Mouse (Mus musculus): ENCODE results near the gene Ptpro. TPM values are rescaled to one million over a fixed set of nuclear protein-coding genes. Genes with fewer than 3 reads are reported as not detected.

The Ptpro gene
- total RNA-seq (2012; rRNA removed): 0.21 and 0.31 TPM in 2 replicates

- TF ChIP-seq ZC3H11A (IDR thresholded peaks at IDR 0.05; ENCODE audit: borderline replicate concordance, low read depth, low read length) (no peak), CHD2 (IDR thresholded peaks at IDR 0.05; ENCODE audit: low read depth, low read length) (no peak), HCFC1 (IDR thresholded peaks at IDR 0.05; ENCODE audit: borderline replicate concordance, insufficient read depth, low read length) (no peak), MAFK (IDR thresholded peaks at IDR 0.05; ENCODE audit: insufficient read depth, low read depth, low read length) (no peak), ZNF384 (IDR thresholded peaks at IDR 0.05; ENCODE audit: low read depth, low read length) (no peak)
- in situ Hi-C loops (cut with MboI; ENCODE audit: low sequenced_read_pairs in 2 of 2, unreplicated experiment in 2 of 2): no loop called here
- no peaks in the 10 kb centered on the region for H3K36me3 ChIP-seq (ENCODE audit: control insufficient read depth, insufficient read depth, low read length, poor library complexity, severe bottlenecking)
- H3K9me3 ChIP-seq (ENCODE audit: control insufficient read depth, insufficient read depth, low read depth, low read length): no peaks in the 10 kb centered on the region
- peaks cover 0 to 2% of the 10 kb centered on the region in 2 experiments; a peak in 1 of 4 replicates for H3K4me1 ChIP-seq (ENCODE audit: control insufficient read depth in 2 of 2, insufficient read depth in 2 of 2, low read length in 2 of 2, poor library complexity in 1 of 2)
- DNase-seq (ENCODE audit: low read depth, low spot score): peak; percentile 21
- peak within 1 kb of the TSS; percentile 13; the same call in 1 of the 2 replicates for H3K9ac ChIP-seq (ENCODE audit: insufficient read depth, low read depth, low read length, poor library complexity, severe bottlenecking)
- H3K4me3 ChIP-seq (ENCODE audit: insufficient read depth in 1 of 2, low read depth in 1 of 2, low read length in 2 of 2, poor library complexity in 1 of 2, severe bottlenecking in 1 of 2): peak within 1 kb of the TSS; percentile 61 to 72
- H3K27ac ChIP-seq (ENCODE audit: insufficient read depth, low read depth, low read length, poor library complexity, severe bottlenecking): no peak within 1 kb of the TSS
Observed at GRCm38 (mm10) chr6:137252194-137252886, at the start of gene Ptpro. Gene Ptpro, plus strand, starts transcription at chr6:137252319.

- no peak overlapping the region for H3K27ac ChIP-seq (ENCODE audit: insufficient read depth, low read depth, low read length, poor library complexity, severe bottlenecking)
- in situ Hi-C loops (cut with MboI; ENCODE audit: low sequenced_read_pairs in 2 of 2, unreplicated experiment in 2 of 2): no loop called here
- H3K4me3 ChIP-seq (ENCODE audit: insufficient read depth in 1 of 2, low read depth in 1 of 2, low read length in 2 of 2, poor library complexity in 1 of 2, severe bottlenecking in 1 of 2): no peak overlapping the region
- DNase-seq (ENCODE audit: low read depth, low spot score): no peak
- TF ChIP-seq ZNF384 (IDR thresholded peaks at IDR 0.05; ENCODE audit: low read depth, low read length) (no peak), CHD2 (IDR thresholded peaks at IDR 0.05; ENCODE audit: low read depth, low read length) (no peak), MAFK (IDR thresholded peaks at IDR 0.05; ENCODE audit: insufficient read depth, low read depth, low read length) (no peak), HCFC1 (IDR thresholded peaks at IDR 0.05; ENCODE audit: borderline replicate concordance, insufficient read depth, low read length) (no peak), ZC3H11A (IDR thresholded peaks at IDR 0.05; ENCODE audit: borderline replicate concordance, low read depth, low read length) (no peak)
- H3K36me3 ChIP-seq (ENCODE audit: control insufficient read depth, insufficient read depth, low read length, poor library complexity, severe bottlenecking): no peaks in the 10 kb centered on the region
- no peaks in the 10 kb centered on the region for H3K4me1 ChIP-seq (ENCODE audit: control insufficient read depth in 2 of 2, insufficient read depth in 2 of 2, low read length in 2 of 2, poor library complexity in 1 of 2)
- H3K9me3 ChIP-seq (ENCODE audit: control insufficient read depth, insufficient read depth, low read depth, low read length): no peaks in the 10 kb centered on the region
- H3K9ac ChIP-seq (ENCODE audit: insufficient read depth, low read depth, low read length, poor library complexity, severe bottlenecking): no peak overlapping the region
Observed at GRCm38 (mm10) chr6:137202661-137203060, 49.5 kb upstream of the Ptpro start.

- Histone ChIP-seq H3K9ac (ENCODE audit: insufficient read depth, low read depth, low read length, poor library complexity, severe bottlenecking) (no peak overlapping the region), H3K9me3 (ENCODE audit: control insufficient read depth, insufficient read depth, low read depth, low read length) (no peaks in the 10 kb centered on the region), H3K36me3 (ENCODE audit: control insufficient read depth, insufficient read depth, low read length, poor library complexity, severe bottlenecking) (no peaks in the 10 kb centered on the region), H3K4me1 (ENCODE audit: control insufficient read depth in 2 of 2, insufficient read depth in 2 of 2, low read length in 2 of 2, poor library complexity in 1 of 2) (no peaks in the 10 kb centered on the region), H3K4me3 (ENCODE audit: insufficient read depth in 1 of 2, low read depth in 1 of 2, low read length in 2 of 2, poor library complexity in 1 of 2, severe bottlenecking in 1 of 2) (no peak overlapping the region), H3K27ac (ENCODE audit: insufficient read depth, low read depth, low read length, poor library complexity, severe bottlenecking) (no peak overlapping the region)
- DNase-seq (ENCODE audit: low read depth, low spot score): no peak
- TF ChIP-seq ZC3H11A (IDR thresholded peaks at IDR 0.05; ENCODE audit: borderline replicate concordance, low read depth, low read length): no peak
- TF ChIP-seq CHD2 (IDR thresholded peaks at IDR 0.05; ENCODE audit: low read depth, low read length): no peak
- TF ChIP-seq HCFC1 (IDR thresholded peaks at IDR 0.05; ENCODE audit: borderline replicate concordance, insufficient read depth, low read length): no peak
- TF ChIP-seq MAFK (IDR thresholded peaks at IDR 0.05; ENCODE audit: insufficient read depth, low read depth, low read length): no peak
- TF ChIP-seq ZNF384 (IDR thresholded peaks at IDR 0.05; ENCODE audit: low read depth, low read length): no peak
- in situ Hi-C loops (cut with MboI; ENCODE audit: low sequenced_read_pairs in 2 of 2, unreplicated experiment in 2 of 2): no loop called here
Observed at GRCm38 (mm10) chr6:137205662-137206400, 46.3 kb upstream of the Ptpro start.

GRCm38 (mm10) chr6:137207126-137207525 is 45.0 kb upstream of the Ptpro start:
- in situ Hi-C loops (cut with MboI; ENCODE audit: low sequenced_read_pairs in 2 of 2, unreplicated experiment in 2 of 2): no loop called here
- Histone ChIP-seq H3K27ac (ENCODE audit: insufficient read depth, low read depth, low read length, poor library complexity, severe bottlenecking) (no peak overlapping the region), H3K9me3 (ENCODE audit: control insufficient read depth, insufficient read depth, low read depth, low read length) (no peaks in the 10 kb centered on the region), H3K4me1 (ENCODE audit: control insufficient read depth in 2 of 2, insufficient read depth in 2 of 2, low read length in 2 of 2, poor library complexity in 1 of 2) (no peaks in the 10 kb centered on the region), H3K9ac (ENCODE audit: insufficient read depth, low read depth, low read length, poor library complexity, severe bottlenecking) (no peak overlapping the region), H3K36me3 (ENCODE audit: control insufficient read depth, insufficient read depth, low read length, poor library complexity, severe bottlenecking) (no peaks in the 10 kb centered on the region), H3K4me3 (ENCODE audit: insufficient read depth in 1 of 2, low read depth in 1 of 2, low read length in 2 of 2, poor library complexity in 1 of 2, severe bottlenecking in 1 of 2) (no peak overlapping the region)
- TF ChIP-seq ZNF384 (IDR thresholded peaks at IDR 0.05; ENCODE audit: low read depth, low read length): no peak
- no peak for TF ChIP-seq HCFC1 (IDR thresholded peaks at IDR 0.05; ENCODE audit: borderline replicate concordance, insufficient read depth, low read length)
- TF ChIP-seq CHD2 (IDR thresholded peaks at IDR 0.05; ENCODE audit: low read depth, low read length): no peak
- TF ChIP-seq ZC3H11A (IDR thresholded peaks at IDR 0.05; ENCODE audit: borderline replicate concordance, low read depth, low read length): no peak
- no peak for TF ChIP-seq MAFK (IDR thresholded peaks at IDR 0.05; ENCODE audit: insufficient read depth, low read depth, low read length)
- no peak for DNase-seq (ENCODE audit: low read depth, low spot score)

Data from ES-E14 (cell line).